Mouse (Mus musculus) CH12.LX (cell line): ENCODE data around the gene Ccr4. TPM values are rescaled to one million over a fixed set of nuclear protein-coding genes. Genes with fewer than 3 reads are reported as not detected.

Experiments
- DNase-seq: peaks from one replicate; pipeline ENCODE4 v3.0.0-alpha.2; 2013; ENCODE audit errors: extremely low read depth
- H3K27ac ChIP-seq: 2 replicates; pipeline ENCODE4 v1.5.1; 2012; ENCODE audit warnings: low read depth, mild to moderate bottlenecking, control low read depth, moderate library complexity; ENCODE audit not compliant: insufficient read depth
- H3K27me3 ChIP-seq: replicated peaks from 2 replicates; pipeline ENCODE3; 2012; ENCODE audit warnings: inconsistent platforms
- H3K36me3 ChIP-seq, 2 experiments: replicated peaks in 1 of 2; 2 replicates each; pipeline versions ENCODE3 to v1.6.1; 2012; ENCODE audit warnings: inconsistent platforms in 1 of 2, low read length in 1 of 2, mild to moderate bottlenecking in 1 of 2, mixed read lengths in 1 of 2, moderate library complexity in 1 of 2; ENCODE audit not compliant: control insufficient read depth in 1 of 2, insufficient read depth in 1 of 2
- H3K4me1 ChIP-seq, 2 experiments: 2 replicates each; pipeline ENCODE4 v1.6.1; 2012; ENCODE audit warnings: inconsistent platforms in 1 of 2, moderate library complexity in 1 of 2; ENCODE audit not compliant: insufficient read depth in 2 of 2, control insufficient read depth in 1 of 2
- H3K4me2 ChIP-seq: 2 replicates; pipeline ENCODE4 v1.6.1; 2012; ENCODE audit warnings: low read depth, mild to moderate bottlenecking, control low read depth; ENCODE audit not compliant: poor library complexity, insufficient read depth, severe bottlenecking
- H3K4me3 ChIP-seq, 3 experiments: fragments of 150-350 bp in 1 of 3; sonication (generic) in 1 of 3; replicated peaks in 1 of 3; 2 replicates each; pipeline versions ENCODE3 to v1.5.1; 2011 to 2012; ENCODE audit warnings: low read depth in 2 of 3, low read length in 2 of 3, mild to moderate bottlenecking in 2 of 3, moderate library complexity in 2 of 3, control low read depth in 1 of 3, improper control_type of control experiment in 1 of 3, inconsistent platforms in 1 of 3, mixed read lengths in 1 of 3; ENCODE audit not compliant: poor library complexity in 1 of 3
- H3K79me2 ChIP-seq: replicated peaks from 2 replicates; pipeline ENCODE4 v1.6.1; 2012; ENCODE audit warnings: mild to moderate bottlenecking, moderate library complexity; ENCODE audit not compliant: control insufficient read depth, poor library complexity, insufficient read depth, severe bottlenecking; ENCODE audit errors: extremely low read depth
- H3K9ac ChIP-seq: 2 replicates; pipeline ENCODE4 v1.6.1; 2012; ENCODE audit warnings: low read depth, mild to moderate bottlenecking, control low read depth, moderate library complexity; ENCODE audit not compliant: insufficient read depth
- H3K9me3 ChIP-seq: replicated peaks from 2 replicates; pipeline ENCODE3; 2012; ENCODE audit warnings: low read length, inconsistent platforms, mixed read lengths
- CTCF ChIP-seq, 2 experiments: IDR thresholded peaks in 1 of 2; conservative IDR thresholded peaks in 1 of 2; 2 replicates each; pipeline ENCODE4 v1.5.1; 2011 to 2012; ENCODE audit warnings: low read depth in 2 of 2, low read length in 2 of 2, improper control_type of control experiment in 1 of 2, inconsistent platforms in 1 of 2, mild to moderate bottlenecking in 1 of 2, moderate library complexity in 1 of 2
- E2F4 ChIP-seq: IDR thresholded peaks from 2 replicates; pipeline ENCODE4 v1.6.1; 2011; ENCODE audit warnings: low read depth, low read length, improper control_type of control experiment; ENCODE audit not compliant: insufficient replicate concordance
- ELF1 ChIP-seq: IDR thresholded peaks from 2 replicates; pipeline ENCODE4 v1.6.1; 2014; ENCODE audit warnings: low read depth, mild to moderate bottlenecking, inconsistent platforms, low read length, improper control_type of control experiment
- JUN ChIP-seq: IDR thresholded peaks from 2 replicates; pipeline ENCODE4 v1.6.1; 2011; ENCODE audit warnings: low read depth, mild to moderate bottlenecking, low read length, improper control_type of control experiment, moderate library complexity; ENCODE audit not compliant: insufficient read depth
- KAT2A ChIP-seq: IDR thresholded peaks from 2 replicates; pipeline ENCODE4 v1.6.1; 2012; ENCODE audit warnings: low read length, improper control_type of control experiment, inconsistent platforms; ENCODE audit not compliant: insufficient replicate concordance
- MAX ChIP-seq: IDR thresholded peaks from 2 replicates; pipeline ENCODE4 v1.6.1; 2011; ENCODE audit warnings: low read length, improper control_type of control experiment
- MEF2A ChIP-seq: IDR thresholded peaks from 2 replicates; pipeline ENCODE4 v1.6.1; 2014; ENCODE audit warnings: low read depth, mild to moderate bottlenecking, inconsistent platforms, low read length, improper control_type of control experiment, borderline replicate concordance
- MYC ChIP-seq: IDR thresholded peaks from 2 replicates; pipeline ENCODE4 v1.6.1; 2011; ENCODE audit warnings: low read depth, mild to moderate bottlenecking, improper control_type of control experiment, low read length
- NRF1 ChIP-seq: IDR thresholded peaks from 2 replicates; pipeline ENCODE4 v1.6.1; 2014; ENCODE audit warnings: low read depth, mild to moderate bottlenecking, inconsistent platforms, low read length, improper control_type of control experiment, moderate library complexity
- PAX5 ChIP-seq: IDR thresholded peaks from 2 replicates; pipeline ENCODE4 v1.6.1; 2012; ENCODE audit warnings: low read length, inconsistent platforms, mixed read lengths
- TCF12 ChIP-seq: IDR thresholded peaks from 2 replicates; pipeline ENCODE4 v1.6.1; 2014; ENCODE audit warnings: low read depth, mild to moderate bottlenecking, inconsistent platforms, low read length, improper control_type of control experiment
- UBTF ChIP-seq: IDR thresholded peaks from 2 replicates; pipeline ENCODE4 v1.6.1; 2012; ENCODE audit warnings: low read depth, mild to moderate bottlenecking, inconsistent platforms, low read length, improper control_type of control experiment, moderate library complexity
- USF2 ChIP-seq: conservative IDR thresholded peaks from 2 replicates; pipeline ENCODE4 v1.6.1; 2011; ENCODE audit warnings: low read depth, low read length, improper control_type of control experiment
- ZC3H11A ChIP-seq: IDR thresholded peaks from 2 replicates; pipeline ENCODE4 v1.6.1; 2012; ENCODE audit warnings: low read depth, mild to moderate bottlenecking, inconsistent platforms, low read length, improper control_type of control experiment
- ZKSCAN1 ChIP-seq: IDR thresholded peaks from 2 replicates; pipeline ENCODE4 v1.6.1; 2012; ENCODE audit warnings: low read depth, inconsistent platforms, low read length, improper control_type of control experiment, borderline replicate concordance
- dilution Hi-C: fragments of 300-500 bp; cut with MboI; formaldehyde crosslinking; loops from 2 replicates; pipeline ENCODE4 v1.14.3; 2020; ENCODE audit warnings: low sequenced_read_pairs; ENCODE audit not compliant: extremely low pct_unique_long_range_greater_than_20kb, extremely low pct_ligation_motif_present
- in situ Hi-C: fragments of 300-500 bp; cut with MboI; formaldehyde crosslinking; loops from 3 replicates; pipeline ENCODE4 v1.14.3; 2019; ENCODE audit warnings: low sequenced_read_pairs, low pct_ligation_motif_present, low pct_unique_long_range_greater_than_20kb, mixed read lengths
- polyA plus RNA-seq: library from polyadenylated mRNA; unstranded; fragments of >175 nt; gene quantifications from 2 replicates; pipeline ENCODE4 v1.2.1, GENCODE M21; 2012; ENCODE audit warnings: low read depth; ENCODE audit not compliant: insufficient read length
- total RNA-seq, 2 experiments: library from RNA; depleted of rRNA; stranded (reverse); fragments of 300-350 nt in 1 of 2; fragments of >200 nt in 1 of 2; gene quantifications; 2 replicates each; pipeline ENCODE4 v1.2.3; 2012 to 2014

The Ccr4 gene
- total and polyA plus RNA-seq, 3 experiments, result 0.08 to 0.74 (median 0.36) TPM

DNA sequence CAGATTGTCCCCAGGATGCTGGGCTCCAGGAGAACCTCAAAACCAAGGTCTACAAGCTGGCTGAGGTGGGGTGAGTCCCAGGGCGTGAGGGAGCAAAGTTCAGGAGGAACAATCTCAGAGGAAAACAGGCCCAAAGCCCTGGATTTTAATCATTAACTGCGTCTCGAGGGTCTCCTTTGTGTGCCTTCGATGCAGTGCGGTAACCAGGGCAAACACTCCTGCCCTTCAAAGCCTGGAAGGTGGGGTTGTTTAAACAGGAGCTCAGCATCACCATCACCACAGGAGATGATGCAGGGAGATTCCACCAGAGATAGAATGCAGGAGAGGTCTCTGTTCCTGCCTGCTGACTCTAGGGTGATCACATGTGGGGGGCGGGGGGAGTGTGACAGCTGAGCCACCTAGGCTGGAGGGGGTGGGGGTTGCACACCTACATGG lies 42.9 kb upstream of the Ccr4 start:
- Histone ChIP-seq H3K79me2 (no peaks in the 10 kb centered on the region), H3K9ac (no peak overlapping the region), H3K27ac (no peak overlapping the region), H3K9me3 (no peaks in the 10 kb centered on the region), H3K4me3 (no peak overlapping the region), H3K36me3 (no peaks in the 10 kb centered on the region), H3K27me3 (no peaks in the 10 kb centered on the region), H3K4me1 (peaks cover 0 to 31% of the 10 kb centered on the region in 2 experiments; a peak in 2 of 4 replicates), H3K4me2 (no peak overlapping the region)
- in situ Hi-C loops (no loop called here), dilution Hi-C loops (no loop called here)
- no peak for DNase-seq
- TF ChIP-seq JUN (no peak), E2F4 (no peak), CTCF (conservative IDR thresholded peaks at IDR 0.05 in 1 of 2, IDR thresholded peaks at IDR 0.05 in 1 of 2; ENCODE audit: low read depth in 2 of 2, low read length in 2 of 2) (no peak), ELF1 (no peak), KAT2A (no peak), TCF12 (no peak), USF2 (no peak), ZKSCAN1 (no peak), MEF2A (no peak), PAX5 (no peak), MYC (no peak), ZC3H11A (no peak), UBTF (no peak), MAX (no peak)

DNA sequence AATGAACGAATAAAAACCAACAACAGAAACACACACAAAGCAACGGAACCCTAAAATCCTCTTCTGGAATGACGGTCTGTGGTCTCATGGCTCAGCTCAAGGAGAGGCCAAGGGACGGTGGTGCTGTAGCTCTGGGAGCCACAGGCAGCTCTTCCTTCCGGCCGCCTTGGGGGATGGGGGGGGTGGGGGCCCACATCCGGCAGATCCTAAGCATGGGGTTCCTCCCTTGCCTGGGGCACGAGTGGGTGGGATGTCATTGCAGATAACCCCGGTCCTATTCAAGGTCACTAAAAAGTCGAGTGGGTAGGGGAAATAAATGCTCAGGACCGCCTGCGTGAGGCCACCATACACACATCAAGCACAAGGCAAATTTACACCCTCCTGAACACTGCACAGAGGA lies 42.0 kb upstream of the Ccr4 start:
- no peaks in the 10 kb centered on the region for H3K27me3 ChIP-seq
- peaks cover 0 to 24% of the 10 kb centered on the region in 2 experiments; a peak in 2 of 4 replicates for H3K4me1 ChIP-seq
- no peaks in the 10 kb centered on the region for H3K9me3 ChIP-seq
- H3K4me3 ChIP-seq, result no peak overlapping the region
- no peak overlapping the region for H3K9ac ChIP-seq
- no peak for TF ChIP-seq NRF1
- no peaks in the 10 kb centered on the region for H3K36me3 ChIP-seq
- H3K27ac ChIP-seq, result no peak overlapping the region
- dilution Hi-C loops (no loop called here), in situ Hi-C loops (no loop called here)
- H3K4me2 ChIP-seq, result no peak overlapping the region
- H3K79me2 ChIP-seq, result no peaks in the 10 kb centered on the region
- DNase-seq, result no peak
